Mouse (Mus musculus) MEL (cell line): ENCODE measurements around the gene Nat9.
A peak's percentile ranks its signal among the peaks of the same experiment; 100 is the strongest.

Experiments
- BHLHE40 ChIP-seq: IDR thresholded peaks from 2 replicates; pipeline ENCODE4 v1.6.1; 2012; ENCODE audit warnings: low read depth, mild to moderate bottlenecking, inconsistent platforms, low read length, improper control_type of control experiment, borderline replicate concordance
- CHD1 ChIP-seq: IDR thresholded peaks from 2 replicates; pipeline ENCODE4 v1.6.1; 2012; ENCODE audit warnings: low read depth, mild to moderate bottlenecking, inconsistent platforms, low read length, improper control_type of control experiment
- CTCF ChIP-seq, 3 experiments: IDR thresholded peaks in 2 of 3; conservative IDR thresholded peaks in 1 of 3; 2 replicates each; pipeline ENCODE4 v1.5.1; 2011 to 2012; ENCODE audit warnings: low read length in 3 of 3, low read depth in 2 of 3, mild to moderate bottlenecking in 2 of 3, improper control_type of control experiment in 1 of 3, inconsistent platforms in 1 of 3, mixed read lengths in 1 of 3, moderate library complexity in 1 of 3; ENCODE audit not compliant: control insufficient read depth in 1 of 3, insufficient read depth in 1 of 3, poor library complexity in 1 of 3, severe bottlenecking in 1 of 3
- GABPA ChIP-seq: IDR thresholded peaks from 2 replicates; pipeline ENCODE4 v1.6.1; 2012; ENCODE audit warnings: low read depth, mild to moderate bottlenecking, inconsistent platforms, low read length, improper control_type of control experiment, moderate library complexity
- HCFC1 ChIP-seq: IDR thresholded peaks from 2 replicates; pipeline ENCODE4 v1.6.1; 2012; ENCODE audit warnings: low read depth, mild to moderate bottlenecking, inconsistent platforms, low read length, improper control_type of control experiment, moderate library complexity
- MEF2A ChIP-seq: IDR thresholded peaks from 2 replicates; pipeline ENCODE4 v1.6.1; 2014; ENCODE audit warnings: low read depth, mild to moderate bottlenecking, inconsistent platforms, low read length, improper control_type of control experiment; ENCODE audit not compliant: poor library complexity, insufficient replicate concordance, severe bottlenecking; ENCODE audit errors: extremely low read depth
- POLR2A ChIP-seq, 2 experiments: IDR thresholded peaks; 2 replicates each; pipeline ENCODE4 v1.6.1; 2011 to 2012; ENCODE audit warnings: low read length in 2 of 2, mild to moderate bottlenecking in 2 of 2, control low read depth in 1 of 2, improper control_type of control experiment in 1 of 2, low read depth in 1 of 2, moderate library complexity in 1 of 2; ENCODE audit not compliant: control insufficient read depth in 1 of 2, insufficient read depth in 1 of 2, poor library complexity in 1 of 2
- POLR2AphosphoS2 ChIP-seq: IDR thresholded peaks from 2 replicates; pipeline ENCODE4 v1.6.1; 2011; ENCODE audit warnings: low read length, improper control_type of control experiment
- TAL1 ChIP-seq: IDR thresholded peaks from 2 replicates; pipeline ENCODE4 v1.6.1; 2012; ENCODE audit warnings: mild to moderate bottlenecking, inconsistent platforms, low read length, moderate library complexity, mixed read lengths
- USF1 ChIP-seq: IDR thresholded peaks from 2 replicates; pipeline ENCODE4 v1.6.1; 2014; ENCODE audit warnings: low read depth, mild to moderate bottlenecking, inconsistent platforms, low read length, improper control_type of control experiment, moderate library complexity
- ZC3H11A ChIP-seq: IDR thresholded peaks from 2 replicates; pipeline ENCODE4 v1.6.1; 2012; ENCODE audit warnings: low read depth, mild to moderate bottlenecking, inconsistent platforms, low read length, improper control_type of control experiment

DNA sequence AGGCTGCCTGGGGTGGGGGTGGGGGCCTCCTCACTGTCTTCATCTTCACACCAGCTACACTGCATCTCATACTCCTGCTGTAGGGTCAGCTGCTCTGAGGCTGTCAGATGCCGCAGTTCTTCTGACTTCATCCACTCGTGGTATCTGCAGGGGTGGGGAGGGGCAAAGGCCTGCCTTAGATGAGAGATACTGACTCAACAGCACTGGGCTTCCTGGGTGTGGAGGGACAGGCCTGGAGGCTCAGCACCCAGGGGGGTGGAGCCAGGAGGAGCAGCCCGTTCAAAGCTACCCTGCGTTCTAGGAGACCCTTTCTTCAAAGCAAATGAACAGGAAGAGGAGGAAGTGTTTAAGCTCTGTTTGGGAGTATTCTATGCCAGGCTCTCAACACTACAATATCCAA lies 2.7 kb downstream of the Nat9 start:
- TF ChIP-seq HCFC1: 0 out of 2 replicates have a peak, but pooled peaks have one; percentile 34
- peak in 1 of 2 experiments; percentile 31; a peak in 1 of 4 replicates for TF ChIP-seq POLR2A (IDR thresholded peaks at IDR 0.05; ENCODE audit: control insufficient read depth in 1 of 2, insufficient read depth in 1 of 2, low read depth in 1 of 2, low read length in 2 of 2, poor library complexity in 1 of 2)
- no peak for TF ChIP-seq CTCF (IDR thresholded peaks at IDR 0.05 in 2 of 3, conservative IDR thresholded peaks at IDR 0.05 in 1 of 3; ENCODE audit: control insufficient read depth in 1 of 3, insufficient read depth in 1 of 3, low read depth in 2 of 3, low read length in 3 of 3, poor library complexity in 1 of 3, severe bottlenecking in 1 of 3)
- TF ChIP-seq TAL1: no peak
- TF ChIP-seq POLR2AphosphoS2: no peak; the same call in 1 of the 2 replicates
- no peak for TF ChIP-seq MEF2A
- TF ChIP-seq BHLHE40: 0 out of 2 replicates have a peak, but pooled peaks have one; percentile 11
- no peak for TF ChIP-seq USF1
- no peak for TF ChIP-seq CHD1
- no peak for TF ChIP-seq ZC3H11A
- TF ChIP-seq GABPA: no peak
